Mouse (Mus musculus) brown adipose tissue, adult 24 weeks (tissue): ENCODE data around the gene Gm43302. TPM values are rescaled to one million over a fixed set of nuclear protein-coding genes. Genes with fewer than 3 reads are reported as not detected.
"Not testable (repeated sequence)": the region's sequence is repeated elsewhere in the genome, so short reads cannot be mapped to it uniquely, and the experiment has no call there.

Experiments used
- H3K27ac ChIP-seq: fragments of 200-500 bp; replicated peaks from 2 replicates; pipeline ENCODE4 v1.5.1; 2012; ENCODE audit warnings: low read depth, mild to moderate bottlenecking, low read length
- H3K4me1 ChIP-seq: fragments of 200-500 bp; 2 replicates; pipeline ENCODE4 v1.6.1; 2012; ENCODE audit warnings: low read length, mixed read lengths; ENCODE audit not compliant: control insufficient read depth, insufficient read depth, insufficient read length
- H3K4me3 ChIP-seq: fragments of 200-500 bp; 2 replicates; pipeline ENCODE4 v1.5.1; 2012; ENCODE audit warnings: low read depth, mild to moderate bottlenecking, low read length, moderate library complexity; ENCODE audit not compliant: insufficient read depth
- polyA plus RNA-seq: library from polyadenylated mRNA; stranded (reverse); fragments of >200 nt; gene quantifications from 2 replicates; pipeline ENCODE4 v1.2.4, GENCODE M21; 2012; ENCODE audit not compliant: missing spikeins, insufficient read depth, insufficient read length

The Gm43302 gene
- polyA plus RNA-seq, result 2.3 and 5.3 TPM in 2 replicates

DNA sequence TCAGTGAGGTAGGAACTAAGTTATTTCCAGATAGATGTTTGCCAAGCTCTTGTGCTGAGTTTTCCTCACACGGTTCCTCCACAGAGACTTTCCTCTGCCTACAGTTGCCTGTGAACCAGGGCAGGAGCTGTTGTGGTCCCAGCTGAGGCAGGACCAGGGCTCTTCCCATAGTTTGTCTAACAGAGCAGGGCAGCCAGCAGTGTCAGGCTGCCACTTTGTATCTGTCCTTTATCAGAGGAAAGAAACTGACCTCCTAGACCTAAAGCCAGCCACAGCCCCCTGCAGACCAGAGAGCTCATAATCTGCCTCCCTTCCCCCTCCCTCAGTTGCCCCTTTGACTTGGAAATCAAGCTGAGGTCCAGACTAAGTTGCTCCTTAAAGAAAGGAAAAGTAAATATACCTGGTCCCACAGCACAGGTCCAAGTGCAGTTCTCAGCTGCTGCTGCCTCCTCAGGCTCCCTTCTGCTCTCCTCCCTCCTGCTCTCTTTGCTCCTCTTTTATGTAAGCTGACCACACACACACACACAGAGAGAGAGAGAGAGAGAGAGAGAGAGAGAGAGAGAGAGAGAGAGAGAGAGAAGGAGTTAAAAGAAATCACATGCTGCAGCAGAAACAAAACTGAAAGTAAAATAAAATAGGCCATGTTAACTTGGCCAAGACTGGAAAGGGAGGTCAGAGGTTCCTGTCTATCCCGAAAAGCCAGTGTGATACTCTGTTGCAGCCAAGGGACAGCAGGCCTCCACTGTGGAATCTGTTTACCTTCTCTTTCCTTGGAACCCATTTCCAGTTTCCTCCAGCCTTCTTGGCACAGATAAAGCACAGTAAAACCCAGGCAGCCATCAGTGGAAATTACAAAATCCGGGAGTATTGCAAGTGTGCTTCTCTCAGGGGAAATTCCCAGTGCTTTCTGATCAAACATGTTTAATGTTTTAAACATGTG lies at the start of gene Gm43302, which contains the start of gene Gbp6:
Gene Gm43302 (minus strand): TSS at position 470 of the 940 bp plus-strand sequence.
Gene Gbp6 (minus strand): TSS at position 473 of the 940 bp plus-strand sequence.
- not testable (repeated sequence) for H3K4me1 ChIP-seq
- Histone ChIP-seq H3K27ac (peak within 1 kb of the TSS; percentile 81), H3K4me3 (peak within 1 kb of the TSS; percentile 44)

DNA sequence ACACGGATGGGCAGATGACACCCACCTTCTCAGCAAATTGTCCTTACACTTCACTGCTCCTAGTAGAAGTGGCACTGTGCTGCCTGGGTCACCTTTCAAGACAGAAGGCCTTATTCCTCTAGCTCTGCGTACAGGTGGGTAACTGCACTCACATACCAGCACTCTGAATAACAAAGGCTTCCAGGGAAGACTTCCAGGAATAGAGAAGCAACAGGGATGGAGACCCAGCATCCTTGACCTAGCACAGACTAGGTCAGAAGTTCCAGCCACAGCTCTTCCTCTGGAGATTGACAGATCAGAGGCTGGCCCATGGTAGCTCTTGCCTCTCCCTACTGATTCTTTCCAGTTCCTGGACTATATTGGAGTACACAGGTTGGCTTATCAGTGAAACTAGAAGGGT lies 47.8 kb upstream of the Gm43302 start:
- H3K4me1 ChIP-seq, result no peaks in the 10 kb centered on the region
- H3K27ac ChIP-seq, result no peak overlapping the region
- no peak overlapping the region for H3K4me3 ChIP-seq

DNA sequence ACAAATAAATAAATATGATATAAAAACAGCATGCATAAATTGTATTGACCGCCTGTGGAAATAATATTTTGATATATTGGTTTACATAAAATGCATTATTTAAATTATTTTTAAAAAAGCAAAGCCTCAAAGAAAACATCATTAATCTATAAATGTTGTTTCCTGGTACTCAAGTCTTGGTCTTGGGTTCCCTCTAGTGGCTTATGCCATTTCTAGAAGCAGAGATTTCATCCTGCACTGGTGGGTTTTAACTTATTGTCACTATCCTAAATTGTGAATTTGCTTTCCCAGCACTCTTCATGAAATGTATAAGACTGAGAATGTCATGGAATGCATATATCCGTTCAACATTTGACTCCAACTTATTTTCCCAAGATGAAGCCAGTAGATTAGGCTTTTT lies 29.0 kb upstream of the Gm43302 start:
- Histone ChIP-seq H3K27ac (no peak overlapping the region), H3K4me3 (no peak overlapping the region), H3K4me1 (no peaks in the 10 kb centered on the region)

DNA sequence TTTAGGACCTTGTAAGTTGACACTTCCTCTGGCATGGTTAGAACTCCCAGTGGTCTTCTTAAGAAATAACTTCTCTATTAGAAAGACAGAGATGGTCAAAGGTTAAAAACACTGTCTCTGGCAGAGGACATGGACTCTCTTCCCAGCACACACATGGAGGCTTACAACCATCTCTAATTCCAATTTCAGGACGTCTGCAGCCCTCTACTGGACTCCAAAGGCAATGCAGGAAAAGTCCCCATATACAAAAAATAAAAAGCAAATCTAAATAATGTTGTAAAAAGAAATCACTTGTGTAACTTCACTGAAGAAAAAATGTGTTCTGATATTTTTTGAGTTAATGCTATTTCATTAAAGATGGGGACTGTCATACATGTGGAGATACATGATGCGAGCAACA lies 17.4 kb upstream of the Gm43302 start:
- Histone ChIP-seq H3K27ac (no peak overlapping the region), H3K4me3 (no peak overlapping the region), H3K4me1 (peaks cover 2% of the 10 kb centered on the region; the same call in 1 of the 2 replicates)

DNA sequence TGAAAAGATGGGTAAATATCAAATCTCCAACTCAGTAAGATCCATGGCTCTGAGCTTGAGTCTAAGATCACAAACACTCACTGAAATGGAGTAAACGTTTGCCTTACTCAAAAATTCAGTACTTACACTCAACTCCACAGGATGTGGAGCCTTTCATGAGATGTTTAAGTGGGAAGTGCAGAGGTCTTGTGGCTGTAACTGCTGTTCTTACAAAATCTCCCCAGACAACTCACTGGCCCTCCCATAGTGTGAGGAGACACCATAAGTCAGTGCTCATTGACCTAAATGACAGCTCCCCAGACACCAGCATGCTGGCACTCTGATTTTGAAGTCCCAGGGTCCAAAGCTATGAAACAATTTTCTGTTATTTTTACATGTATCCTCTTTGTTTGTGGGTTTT lies 15.7 kb upstream of the Gm43302 start:
- H3K27ac ChIP-seq, H3K4me1 ChIP-seq, H3K4me3 ChIP-seq: not testable (repeated sequence)

DNA sequence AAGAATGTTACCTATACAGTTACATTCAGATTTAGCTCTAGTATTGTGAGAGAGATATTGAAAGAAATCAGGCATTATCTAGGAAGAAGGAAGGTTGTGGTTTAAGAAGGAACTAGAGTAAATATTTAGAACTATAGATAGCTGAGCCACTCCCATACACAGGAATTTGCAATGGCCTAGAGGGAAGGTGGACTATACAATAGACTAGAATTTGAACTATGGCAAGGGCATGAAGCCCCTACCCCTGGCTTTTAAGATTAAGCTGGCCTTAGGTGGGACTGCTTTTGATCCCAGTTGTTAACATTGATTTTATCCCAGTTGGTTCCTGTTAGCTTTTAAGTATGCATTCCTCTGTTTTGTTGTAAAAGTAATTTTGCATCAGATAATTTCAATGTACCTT lies 13.5 kb upstream of the Gm43302 start:
- not testable (repeated sequence) for H3K4me3 ChIP-seq, H3K27ac ChIP-seq, H3K4me1 ChIP-seq

DNA sequence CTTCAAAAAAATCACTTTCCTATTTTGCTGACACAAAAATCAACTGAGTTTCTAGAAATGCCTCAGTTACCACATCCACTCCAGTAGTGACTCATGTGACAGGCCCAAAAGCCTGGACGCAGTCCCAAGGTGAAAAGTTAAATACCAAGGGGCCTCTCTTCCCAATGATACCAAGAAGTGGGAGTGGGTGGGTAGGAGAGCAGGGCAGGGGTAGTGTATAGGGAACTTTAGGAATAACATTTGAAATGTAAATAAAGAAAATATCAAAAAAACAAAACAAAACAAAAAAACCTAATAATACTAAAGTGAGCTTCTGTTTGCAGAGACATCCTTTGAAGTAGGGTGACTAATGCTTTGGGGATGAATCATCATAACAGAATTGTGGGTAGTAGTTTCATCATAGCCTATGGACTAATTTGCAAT lies 12.7 kb upstream of the Gm43302 start:
- Histone ChIP-seq H3K27ac (no peak overlapping the region), H3K4me1 (peaks cover 2% of the 10 kb centered on the region; the same call in 1 of the 2 replicates), H3K4me3 (no peak overlapping the region)

DNA sequence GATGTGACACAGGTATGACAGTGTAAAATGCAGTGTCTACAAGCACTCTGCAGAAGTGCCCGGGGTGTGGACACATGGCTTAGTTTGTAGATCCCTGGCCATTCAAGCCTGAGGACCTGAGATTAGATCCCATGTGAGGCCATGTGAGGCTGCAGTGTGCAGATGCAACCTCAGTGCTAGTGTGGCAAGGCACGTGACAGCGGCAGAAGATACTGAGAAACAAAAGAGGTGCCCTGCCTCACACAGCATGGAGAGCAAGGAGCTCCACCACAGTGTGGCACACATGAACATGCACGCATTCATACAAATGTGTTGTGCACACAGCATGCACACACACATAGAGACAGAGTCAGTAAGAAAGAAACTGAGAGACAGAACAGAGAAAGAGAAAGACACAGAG lies 12.2 kb upstream of the Gm43302 start:
- H3K27ac ChIP-seq, H3K4me3 ChIP-seq, H3K4me1 ChIP-seq: not testable (repeated sequence)

DNA sequence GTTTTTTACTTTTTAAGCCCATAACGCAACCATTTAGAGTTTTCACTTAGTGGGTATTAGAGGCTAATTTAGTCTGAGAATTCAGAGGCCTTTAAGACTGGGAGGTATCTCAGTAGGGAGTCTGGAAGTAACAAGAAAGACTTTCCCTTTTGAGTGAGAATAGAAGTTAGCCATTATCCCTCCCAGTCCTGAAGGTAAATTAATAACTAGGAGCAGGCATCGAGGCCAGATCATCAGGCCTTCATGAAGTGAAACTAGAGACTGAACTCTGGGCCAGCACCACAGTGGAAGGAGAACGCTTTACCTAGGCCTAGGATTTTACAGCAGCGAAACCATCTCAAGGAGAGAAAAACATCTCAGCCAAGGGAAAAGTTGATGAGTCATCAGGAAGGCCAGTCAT lies 8.5 kb upstream of the Gm43302 start:
- Histone ChIP-seq H3K4me3 (no peak overlapping the region), H3K27ac (no peak overlapping the region), H3K4me1 (no peaks in the 10 kb centered on the region)

DNA sequence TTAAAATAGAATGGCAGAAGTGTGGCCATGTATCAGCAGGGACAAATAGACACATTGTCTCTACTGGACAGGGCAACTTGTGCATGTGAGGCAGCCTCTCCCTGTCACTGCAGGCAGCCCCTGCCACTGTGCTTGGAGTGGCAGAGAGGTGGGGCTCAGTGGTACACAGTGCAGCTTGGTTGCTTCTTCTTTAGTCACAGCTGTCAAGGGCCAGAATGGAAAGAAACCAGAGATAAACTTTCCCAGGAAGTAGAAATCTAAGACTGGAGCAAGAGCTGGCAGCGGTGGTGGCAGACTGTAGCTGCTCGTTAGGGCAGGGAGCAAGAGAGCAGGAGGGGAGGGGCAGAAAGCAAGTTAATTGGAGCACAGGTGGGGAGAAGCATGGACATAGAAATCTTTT lies 8.0 kb upstream of the Gm43302 start:
- H3K4me3 ChIP-seq, result no peak overlapping the region
- H3K4me1 ChIP-seq, result no peaks in the 10 kb centered on the region
- H3K27ac ChIP-seq, result no peak overlapping the region

DNA sequence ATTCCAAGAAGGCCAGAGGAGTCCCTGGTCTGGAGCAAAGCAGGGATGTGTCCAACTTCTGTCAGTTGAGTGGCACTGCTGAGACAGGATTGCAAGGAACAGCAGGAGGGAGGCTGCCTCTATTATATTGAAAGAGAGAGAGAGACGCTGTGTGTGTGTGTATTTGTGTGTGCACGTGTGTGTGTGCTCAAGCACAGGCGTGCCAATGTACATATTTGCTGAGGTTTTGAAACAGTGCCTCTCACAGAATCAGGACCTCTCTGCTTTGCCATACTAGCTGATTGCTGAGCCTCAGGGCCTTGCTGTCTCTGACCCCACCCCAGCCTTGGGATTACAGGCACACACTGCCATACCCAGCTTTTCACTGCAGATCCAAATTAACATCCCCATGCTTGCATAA lies 2.3 kb upstream of the Gm43302 start:
- no peak overlapping the region for H3K27ac ChIP-seq
- H3K4me1 ChIP-seq, result peaks cover 9% of the 10 kb centered on the region
- H3K4me3 ChIP-seq, result no peak overlapping the region

DNA sequence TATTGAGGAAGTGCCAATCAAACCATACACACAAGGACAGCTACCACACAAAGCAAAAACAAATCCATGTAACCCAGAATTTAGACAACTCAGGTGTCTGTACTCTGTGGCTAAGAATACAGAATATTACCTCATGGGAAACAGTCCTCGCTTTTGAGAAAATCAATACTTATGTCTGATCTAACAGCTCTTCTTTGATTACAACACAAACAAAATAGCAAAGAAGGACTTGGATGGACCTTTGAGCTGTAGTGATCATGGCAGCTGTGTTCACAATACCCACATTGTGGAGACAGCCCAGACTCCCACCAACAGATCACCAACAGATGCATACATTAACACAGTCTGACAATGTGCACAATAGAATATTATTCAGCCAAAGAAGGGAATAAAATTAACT lies 1.0 kb downstream of the Gm43302 start:
- Histone ChIP-seq H3K4me1 (peaks cover 9% of the 10 kb centered on the region), H3K4me3 (peak overlapping the region; percentile 44)

DNA sequence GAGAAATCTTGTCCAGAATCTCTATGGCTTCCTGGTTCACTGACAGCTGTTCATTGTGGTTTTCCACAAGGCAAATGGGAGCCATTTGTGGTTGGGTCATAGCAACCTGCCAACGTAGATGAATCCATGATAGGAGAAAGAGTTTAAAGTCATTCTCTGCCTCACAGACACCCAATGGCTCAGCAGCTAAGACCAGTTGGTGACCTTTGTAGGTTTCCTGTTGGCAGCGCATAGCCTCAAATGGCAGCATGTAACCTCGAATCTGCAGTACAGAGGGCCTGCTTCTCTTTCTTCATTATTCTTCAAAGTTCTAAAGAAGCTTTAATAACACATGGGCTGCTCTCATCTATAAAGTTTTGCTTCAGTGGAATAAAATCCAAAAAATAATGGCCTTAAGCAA lies 2.6 kb downstream of the Gm43302 start:
- not testable (repeated sequence) for H3K4me1 ChIP-seq, H3K4me3 ChIP-seq, H3K27ac ChIP-seq

More for the DNA sequence above, 1.0 kb downstream of the Gm43302 start:
- peak overlapping the region; percentile 81 for H3K27ac ChIP-seq

DNA sequence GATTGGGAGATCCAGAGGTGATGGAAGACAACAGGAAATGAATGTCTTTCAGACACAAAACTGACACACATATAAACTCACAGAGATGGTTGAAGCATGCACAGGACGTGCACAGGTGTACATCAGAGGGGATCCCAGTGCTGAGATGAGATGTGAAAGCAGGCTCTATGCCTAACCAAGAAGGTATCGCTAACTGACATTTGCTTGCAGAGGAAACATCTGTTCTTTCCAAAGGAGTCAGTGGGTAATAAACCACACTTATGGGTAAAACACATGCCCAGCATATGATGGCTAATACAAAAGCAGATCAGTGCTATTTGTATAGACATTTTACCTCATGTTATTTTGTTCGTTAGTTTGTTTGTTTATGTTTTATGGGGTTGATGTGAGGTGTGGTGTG lies 32.8 kb downstream of the Gm43302 start:
- H3K4me3 ChIP-seq, H3K27ac ChIP-seq, H3K4me1 ChIP-seq: not testable (repeated sequence)

DNA sequence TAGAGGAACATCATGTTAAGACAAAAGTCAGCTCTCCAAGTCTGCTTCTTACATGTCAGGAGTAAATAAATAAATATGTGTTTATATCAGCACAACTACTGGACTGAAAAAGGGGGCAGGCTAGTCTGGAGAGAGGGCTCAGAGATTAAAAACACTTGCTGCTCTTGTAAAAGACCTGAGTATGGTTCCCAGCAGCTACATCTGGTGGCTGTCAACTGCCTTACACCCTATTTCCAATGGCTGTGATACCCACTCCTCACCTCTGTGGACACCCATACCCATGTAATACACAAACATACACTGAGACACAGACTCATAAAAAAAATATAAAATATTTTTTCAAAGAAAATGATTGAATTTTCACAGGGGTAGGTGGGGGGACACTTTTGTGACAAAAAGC lies 41.0 kb downstream of the Gm43302 start:
- Histone ChIP-seq H3K4me3 (no peak overlapping the region), H3K27ac (no peak overlapping the region), H3K4me1 (no peaks in the 10 kb centered on the region)

DNA sequence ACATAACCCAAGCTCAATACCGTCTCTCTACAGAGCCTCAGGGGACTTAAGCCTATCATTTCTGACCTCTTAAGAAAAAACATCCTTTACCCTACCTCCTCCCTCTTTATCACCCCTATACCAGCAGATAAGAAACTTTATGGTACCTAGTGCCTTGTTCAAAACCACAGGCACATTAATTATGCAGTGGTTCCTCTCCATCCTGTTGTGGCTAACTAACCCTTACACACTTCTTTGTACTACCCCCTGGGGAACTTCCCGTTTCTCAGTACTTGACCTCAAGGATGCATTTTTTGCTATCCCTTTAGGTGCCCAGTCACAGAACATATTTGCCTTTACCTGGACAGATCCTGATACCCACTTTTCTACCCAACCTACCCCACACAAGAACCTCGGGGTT lies 48.8 kb downstream of the Gm43302 start:
- not testable (repeated sequence) for H3K27ac ChIP-seq, H3K4me1 ChIP-seq, H3K4me3 ChIP-seq
